Mouse (Mus musculus): Measurements from ENCODE around the gene Olfr606. TPM values are rescaled to one million over a fixed set of nuclear protein-coding genes. Genes with fewer than 3 reads are reported as not detected.

Gene Olfr606
- total RNA-seq (2023) = not detected

DNA sequence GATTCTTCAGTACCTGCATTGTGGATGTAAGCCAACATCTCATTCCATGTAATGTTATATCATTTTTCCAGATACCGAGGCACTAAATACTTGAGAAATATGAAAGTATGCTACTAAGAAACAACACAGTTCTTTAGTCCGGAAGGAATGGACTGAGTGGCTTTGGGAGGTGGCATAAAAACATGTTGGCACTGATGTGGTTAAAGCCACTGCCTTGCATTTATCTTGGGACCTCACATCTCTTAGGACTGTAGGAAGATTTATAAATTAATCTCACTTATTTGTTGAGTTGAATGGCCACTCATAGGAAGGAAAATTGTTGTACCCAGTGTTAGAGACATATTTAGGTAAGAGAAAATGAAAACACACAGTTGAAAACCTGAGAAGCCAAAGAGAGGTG, at the start of gene Olfr606:
Gene Olfr606, plus strand, starts transcription at position 301 of the 400 bp plus-strand sequence.

DNA sequence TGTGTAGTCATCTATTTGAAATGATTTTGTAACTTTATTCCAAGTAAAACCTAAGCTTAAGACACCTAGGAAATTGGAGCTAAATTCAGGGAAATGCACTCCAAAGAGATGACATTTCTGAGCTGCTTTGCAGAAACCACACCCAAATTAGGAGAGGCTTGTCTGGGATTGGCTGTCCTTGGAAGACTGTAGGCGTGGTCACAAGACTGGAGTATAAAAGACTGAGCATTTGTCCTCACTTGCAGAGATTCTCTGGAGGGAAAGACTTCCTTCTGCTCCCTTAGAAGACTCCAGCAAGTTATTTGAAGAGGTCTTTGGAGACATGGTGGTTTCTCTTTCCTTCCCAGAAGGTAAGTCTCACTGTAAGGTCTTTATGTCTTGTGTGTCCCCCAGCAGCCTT, 34.1 kb upstream of the Olfr606 start, which contains the start of gene Usp17lc:
Gene Usp17lc, plus strand, starts transcription at position 301 of the 400 bp plus-strand sequence.

DNA sequence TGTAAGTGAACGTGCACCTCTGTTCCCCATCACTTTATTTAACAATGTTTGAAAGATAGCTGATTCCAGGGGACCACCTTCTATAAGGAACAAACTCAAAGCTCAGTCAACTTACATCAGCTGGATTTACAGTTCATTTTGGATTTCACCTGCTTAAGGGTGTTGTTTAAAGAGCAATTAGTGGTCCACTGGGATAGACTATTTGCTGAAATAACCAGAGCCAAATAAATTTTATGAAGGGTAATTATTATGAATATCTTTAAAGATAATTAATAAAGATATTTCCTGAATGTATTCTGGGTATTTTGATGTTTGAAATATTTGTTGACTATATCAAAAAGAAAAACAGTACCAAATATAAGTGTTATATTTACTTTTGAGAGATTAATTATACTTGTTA, 3.5 kb upstream of the Olfr606 start, which contains the start of gene Olfr605:
Gene Olfr605, minus strand, starts transcription at position 101 of the 400 bp plus-strand sequence.

DNA sequence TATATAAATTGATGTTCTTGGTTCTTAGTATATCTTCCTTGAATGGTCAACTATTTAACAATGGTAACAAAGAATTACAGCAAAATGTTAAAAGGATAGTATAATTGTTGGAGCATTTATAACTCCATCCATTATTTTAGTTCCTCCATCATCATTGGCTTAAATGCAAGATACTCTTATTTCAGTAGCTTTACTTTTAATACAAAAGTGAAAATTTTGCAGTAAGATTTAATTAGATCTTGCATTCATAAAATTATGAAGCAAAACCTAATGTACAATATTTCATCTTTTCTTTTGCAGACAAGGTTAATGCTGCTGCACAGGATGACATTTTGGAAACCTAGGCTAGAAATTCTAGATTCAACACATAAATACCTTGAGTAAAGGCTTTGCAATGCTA, 20.7 kb downstream of the Olfr606 start, which contains the start of gene Olfr608:
Gene Olfr608, plus strand, starts transcription at position 301 of the 400 bp plus-strand sequence.

DNA sequence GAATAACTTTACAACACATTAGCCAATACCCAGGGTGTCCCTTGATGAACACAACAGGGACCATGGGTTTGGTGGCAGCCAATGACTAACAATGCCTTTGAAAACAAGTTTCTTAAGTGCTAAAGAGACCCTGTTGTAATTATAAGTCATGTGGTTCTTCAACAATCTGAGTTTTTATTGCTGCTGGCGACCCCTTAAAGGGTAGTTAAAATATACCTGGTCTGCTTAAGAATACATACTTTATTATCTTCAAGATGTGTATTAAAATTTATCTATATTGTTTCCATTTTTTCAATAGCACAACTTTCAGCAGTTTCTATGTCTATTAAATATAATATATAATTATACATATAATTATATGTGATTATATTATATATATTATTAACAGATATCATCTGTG, 49.1 kb downstream of the Olfr606 start, which contains the start of gene Olfr609:
Gene Olfr609, minus strand, starts transcription at position 101 of the 400 bp plus-strand sequence.

Other genes starting within 250 kb of the Olfr606 start
- not detected for gene Olfr593, start 237.2 kb upstream of the Olfr606 start, total RNA-seq (2023)
- not detected for gene Olfr594, start 232.1 kb upstream of the Olfr606 start, total RNA-seq (2023)
- gene Usp17ld, start 196.5 kb upstream of the Olfr606 start, total RNA-seq (2023) = not detected
- not detected for gene Olfr596, start 143.4 kb upstream of the Olfr606 start, total RNA-seq (2023)
- not detected for gene Olfr597, start 132.7 kb upstream of the Olfr606 start, total RNA-seq (2023)
- gene Olfr598, start 125.5 kb upstream of the Olfr606 start, total RNA-seq (2023) = not detected
- gene Olfr599, start 113.1 kb upstream of the Olfr606 start, total RNA-seq (2023) = not detected
- gene Olfr600, start 99.4 kb upstream of the Olfr606 start, total RNA-seq (2023) = not detected
- not detected for gene Olfr601, start 86.4 kb upstream of the Olfr606 start, total RNA-seq (2023)
- gene Olfr603, start 62.9 kb upstream of the Olfr606 start, total RNA-seq (2023) = not detected
- not detected for gene Usp17lc, start 34.0 kb upstream of the Olfr606 start, total RNA-seq (2023)
- gene Olfr605, start 3.6 kb upstream of the Olfr606 start, total RNA-seq (2023) = not detected
- gene Olfr607, start 15.1 kb downstream of the Olfr606 start, total RNA-seq (2023) = not detected
- gene Olfr608, start 20.8 kb downstream of the Olfr606 start, total RNA-seq (2023) = not detected
- gene Olfr609, start 49.0 kb downstream of the Olfr606 start, total RNA-seq (2023) = not detected
- gene Olfr610, start 63.1 kb downstream of the Olfr606 start, total RNA-seq (2023) = not detected
- gene Olfr611, start 71.8 kb downstream of the Olfr606 start, total RNA-seq (2023) = not detected
- not detected for gene Olfr612, start 93.7 kb downstream of the Olfr606 start, total RNA-seq (2023)
- gene Olfr613, start 99.0 kb downstream of the Olfr606 start, total RNA-seq (2023) = not detected
- not detected for gene Olfr615, start 107.0 kb downstream of the Olfr606 start, total RNA-seq (2023)
- not detected for gene Olfr616, start 120.1 kb downstream of the Olfr606 start, total RNA-seq (2023)
- not detected for gene Olfr617, start 124.0 kb downstream of the Olfr606 start, total RNA-seq (2023)
- not detected for gene Olfr618, start 141.1 kb downstream of the Olfr606 start, total RNA-seq (2023)
- not detected for gene Olfr619, start 151.5 kb downstream of the Olfr606 start, total RNA-seq (2023)
- not detected for gene Olfr620, start 163.5 kb downstream of the Olfr606 start, total RNA-seq (2023)
- not detected for gene Olfr622, start 193.7 kb downstream of the Olfr606 start, total RNA-seq (2023)
- not detected for gene Olfr623, start 214.7 kb downstream of the Olfr606 start, total RNA-seq (2023)
- not detected for gene Olfr624, start 222.1 kb downstream of the Olfr606 start, total RNA-seq (2023)
- gene Olfr625-ps1, start 233.7 kb downstream of the Olfr606 start, total RNA-seq (2023) = not detected

Data from B cell, adult 67 days (primary cell).